Comparison of ENCODE assay signal across 23 mouse cellular contexts in the genomic region with DNA sequence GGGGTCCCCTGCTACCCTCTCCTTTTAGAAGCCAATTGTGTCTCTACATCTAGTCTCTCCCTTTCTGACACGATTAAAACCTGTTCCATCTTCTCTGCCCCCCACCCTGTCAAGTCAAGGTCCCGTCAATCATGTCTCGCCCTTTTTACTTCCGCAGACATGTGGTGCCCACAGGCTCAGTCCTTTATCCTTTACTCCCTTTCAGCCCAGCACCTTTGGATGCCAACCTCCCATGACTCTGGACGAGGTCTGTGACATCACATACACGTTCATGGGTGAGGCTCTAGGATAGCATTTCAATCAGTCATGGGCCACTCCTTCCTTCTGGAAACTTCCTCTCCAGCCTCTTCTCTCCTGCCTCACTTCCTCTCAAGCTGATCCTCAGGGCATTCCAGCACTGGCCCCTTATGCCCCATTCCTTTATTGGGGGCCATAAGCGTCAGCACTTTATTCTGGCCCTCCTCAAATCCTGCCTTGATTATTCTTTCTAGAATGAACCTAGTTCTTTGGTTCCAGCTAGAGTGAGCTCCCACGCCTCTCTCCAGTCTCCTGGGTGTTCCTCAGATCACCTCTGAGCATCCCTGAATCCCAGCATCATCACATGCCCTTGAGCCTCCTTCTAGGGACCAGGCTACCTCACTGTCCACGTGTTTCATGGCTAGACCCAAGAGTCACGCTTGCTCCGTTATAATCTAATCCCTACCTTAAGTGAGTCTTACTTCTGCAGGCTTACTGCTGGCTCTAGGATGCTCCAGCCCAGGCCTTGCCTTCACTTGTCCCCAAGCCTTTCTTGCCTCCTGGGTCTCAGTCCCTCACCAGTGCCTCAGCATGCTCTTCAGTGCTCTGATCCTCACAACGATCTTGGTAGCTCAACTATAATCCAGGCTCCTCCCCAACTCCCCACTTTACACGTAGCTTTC. TPM values are rescaled to one million over a fixed set of nuclear protein-coding genes. Genes with fewer than 3 reads are reported as not detected.
"Had no signal": no experiment of that assay in that cellular context is flagged by ENCODE, and none has a peak within 500 bp of the region (broad histone marks: within the 10 kb centered on the region; RNA-seq: fewer than 3 reads in every experiment).

No protein-coding gene starts in this region.

- DNase-seq: layer of hippocampus, adult 9-11 months; liver; thymus, postnatal 25 days had no signal

- H3K27ac ChIP-seq: kidney, postnatal 0 days; limb, embryonic 13.5 days; liver, embryonic 12.5 days; liver, embryonic 15.5 days; midbrain, embryonic 15.5 days; neural tube, embryonic 12.5 days had no signal

- H3K27me3 ChIP-seq: liver, embryonic 12.5 days; neural tube, embryonic 12.5 days had no signal

- ATAC-seq: intestine, postnatal 0 days; liver, embryonic 12.5 days; midbrain, embryonic 15.5 days had no signal

- H3K4me3 ChIP-seq: neural tube, embryonic 12.5 days had no signal

- H3K9ac ChIP-seq: liver, embryonic 15.5 days; midbrain, embryonic 15.5 days had no signal

- H3K9me3 ChIP-seq: limb, embryonic 10.5 days; limb, embryonic 13.5 days; liver, embryonic 12.5 days; liver, embryonic 15.5 days; midbrain, embryonic 15.5 days; neural tube, embryonic 12.5 days had no signal

RNA-seq across cellular contexts. Expression of a gene that starts 8.9 kb away (rescaled TPM):
- total RNA-seq: layer of hippocampus, adult 2 months; layer of hippocampus, postnatal 25 days; left cerebral cortex, adult 18-20 months; left cerebral cortex, postnatal 25 days; megakaryocyte progenitor cell, adult 5-6 weeks; neutrophil, adult 5-6 weeks had no signal
- polyA plus RNA-seq: kidney, adult 2 months; kidney, embryonic 14.5 days; kidney, postnatal 0 days; large intestine, adult 2 months; limb, embryonic 10.5 days; liver, embryonic 12.5 days; midbrain, embryonic 15.5 days; neural tube, embryonic 12.5 days; stomach, embryonic 14.5 days had no signal

RNA-seq across cellular contexts. Expression of a gene that starts 34.2 kb away (rescaled TPM):
- total RNA-seq: layer of hippocampus, adult 2 months; layer of hippocampus, postnatal 25 days; left cerebral cortex, adult 18-20 months; left cerebral cortex, postnatal 25 days; megakaryocyte progenitor cell, adult 5-6 weeks; neutrophil, adult 5-6 weeks had no signal
- polyA plus RNA-seq: liver, embryonic 12.5 days; liver, embryonic 15.5 days; lung, embryonic 16.5 days; small intestine, adult 2 months had no signal
